Comparison of ENCODE assay signal across 20 mouse cellular contexts in genomic region chr3:72504281-72504680, GRCm38 (mm10).
DNase-seq lines count a peak whose midpoint lies in the region; ATAC-seq and TF ChIP-seq lines count a peak whose summit lies in the region.
"Had no signal": no experiment of that assay in that cellular context is flagged by ENCODE, and none has a peak within 500 bp of the region (broad histone marks: within the 10 kb centered on the region; RNA-seq: fewer than 3 reads in every experiment).

No protein-coding gene starts in this region.

- H3K27ac ChIP-seq in kidney, embryonic 16.5 days (ENCODE audit: low read length): no peak overlapping the region
- H3K27ac ChIP-seq in heart, adult 2 months: no peak overlapping the region
- H3K27ac ChIP-seq: embryonic facial prominence, embryonic 12.5 days; liver, embryonic 15.5 days had no signal

- no peak overlapping the region for H3K4me2 ChIP-seq in kidney, embryonic 16.5 days (replicated peaks; ENCODE audit: low read depth, low read length)
- H3K4me2 ChIP-seq: embryonic facial prominence, embryonic 12.5 days; heart, embryonic 12.5 days; liver, embryonic 15.5 days had no signal

- peak; percentile 15; the same call in 1 of the 2 replicates for ATAC-seq in kidney, embryonic 16.5 days (ENCODE audit: low FRiP score, low TSS enrichment)

- 53% methylated on average over 4 of the region's 4 CpGs for WGBS in kidney, embryonic 16.5 days
- WGBS in heart, adult 2 months: 50% methylated on average over 4 of the region's 4 CpGs

- TF ChIP-seq POLR2A in heart, adult 2 months (IDR thresholded peaks at IDR 0.05; ENCODE audit: insufficient read depth, low read depth, low read length): no peak

- TF ChIP-seq EP300 in heart, adult 2 months (IDR thresholded peaks at IDR 0.05; ENCODE audit: insufficient read depth, low read depth, low read length): no peak

- no peak overlapping the region for H3K9ac ChIP-seq in kidney, embryonic 16.5 days (replicated peaks; ENCODE audit: low read length)
- H3K9ac ChIP-seq in heart, adult 2 months (ENCODE audit: low read depth, low read length): no peak overlapping the region
- H3K9ac ChIP-seq: embryonic facial prominence, embryonic 12.5 days; heart, embryonic 12.5 days; liver, embryonic 15.5 days had no signal

- DNase-seq in embryo, embryonic 10.5 days (ENCODE audit: low spot score): peak; percentile 4
- DNase-seq in embryo, embryonic 10 days (ENCODE audit: low spot score): no peak
- DNase-seq in kidney, adult 9 months: no peak
- DNase-seq in embryo, embryonic 11.5 days (ENCODE audit: low read depth, low spot score): peak; percentile 1
- DNase-seq in mesoderm, embryonic 11.5 days (ENCODE audit: low read depth, low spot score): peak; percentile 30
- DNase-seq in frontal cortex, postnatal 10 days (ENCODE audit: low spot score in 2 of 2): no peak
- DNase-seq in heart, adult 2 months: no peak
- DNase-seq: adrenal gland, postnatal 10 days; cerebellum, adult 8-10 months; gastrocnemius, postnatal 25 days; heart, postnatal 36 days; kidney, adult 11 months; layer of hippocampus, postnatal 36 days; lung, postnatal 10 days; right cerebral cortex, adult 18-20 months; thymus, postnatal 25 days had no signal

- no peaks in the 10 kb centered on the region for H3K4me1 ChIP-seq in kidney, embryonic 16.5 days (ENCODE audit: insufficient read depth, low read length)
- H3K4me1 ChIP-seq in heart, adult 2 months (ENCODE audit: control insufficient read depth, insufficient read depth, low read length): no peaks in the 10 kb centered on the region
- H3K4me1 ChIP-seq: embryonic facial prominence, embryonic 12.5 days; heart, embryonic 12.5 days; liver, embryonic 15.5 days had no signal

- TF ChIP-seq CTCF in heart, adult 2 months (IDR thresholded peaks at IDR 0.05): no peak

- H3K27me3 ChIP-seq in kidney, embryonic 16.5 days (ENCODE audit: insufficient read depth, low read length): no peaks in the 10 kb centered on the region
- no peaks in the 10 kb centered on the region for H3K27me3 ChIP-seq in heart, adult 2 months (ENCODE audit: control insufficient read depth, insufficient read depth, low read length)
- H3K27me3 ChIP-seq: embryonic facial prominence, embryonic 12.5 days; heart, embryonic 12.5 days; liver, embryonic 15.5 days had no signal

- no peaks in the 10 kb centered on the region for H3K36me3 ChIP-seq in kidney, embryonic 16.5 days (ENCODE audit: insufficient read depth, low read length)
- H3K36me3 ChIP-seq in heart, adult 2 months (ENCODE audit: control insufficient read depth, insufficient read depth, low read length): no peaks in the 10 kb centered on the region
- H3K36me3 ChIP-seq: embryonic facial prominence, embryonic 12.5 days; heart, embryonic 12.5 days; liver, embryonic 15.5 days had no signal

- H3K4me3 ChIP-seq in kidney, embryonic 16.5 days (ENCODE audit: low read length): no peak overlapping the region
- no peak overlapping the region for H3K4me3 ChIP-seq in heart, adult 2 months
- H3K4me3 ChIP-seq: embryonic facial prominence, embryonic 12.5 days; heart, embryonic 12.5 days; liver, embryonic 15.5 days had no signal

- intact Hi-C loops in heart, adult 2 months (cut with DNase I): no loop called here

- no peaks in the 10 kb centered on the region for H3K79me2 ChIP-seq in heart, adult 2 months (replicated peaks; ENCODE audit: control insufficient read depth, insufficient read depth, low read length)

- no peaks in the 10 kb centered on the region for H3K9me3 ChIP-seq in kidney, embryonic 16.5 days (ENCODE audit: low read length)
- H3K9me3 ChIP-seq: embryonic facial prominence, embryonic 12.5 days; heart, embryonic 12.5 days; liver, embryonic 15.5 days had no signal

Comparison
In these comparisons a context has a peak if more than half of its experiments do, and no peak if none do; other contexts are left out.
1. DNase-seq: peak in embryo, embryonic 10.5 days (single experiment), embryo, embryonic 11.5 days (single experiment) and mesoderm, embryonic 11.5 days (single experiment); none in embryo, embryonic 10 days (single experiment), kidney, adult 9 months (single experiment), frontal cortex, postnatal 10 days (0 of 2) and heart, adult 2 months (0 of 2).